Mouse (Mus musculus) stomach, embryonic 14.5 days (tissue): ENCODE measurements around the gene Syt16. TPM values are rescaled to one million over a fixed set of nuclear protein-coding genes. Genes with fewer than 3 reads are reported as not detected.

Experiments used
- ATAC-seq: fragments of 200-750 bp; cut with Nextera tagmentation; 2 replicates; pipeline ENCODE4 v1.8.0; 2017; ENCODE audit warnings: low read depth, moderate TSS enrichment; ENCODE audit not compliant: insufficient number of reproducible peaks, insufficient read depth, low FRiP score
- H3K27ac ChIP-seq: fragments of 300-500 bp; sonication (generic); 2 replicates; pipeline ENCODE4 v1.5.1; 2014; ENCODE audit warnings: mild to moderate bottlenecking, low read length, moderate library complexity, mixed read lengths
- H3K27me3 ChIP-seq: fragments of 300-500 bp; sonication (generic); 2 replicates; pipeline ENCODE4 v1.6.1; 2014; ENCODE audit warnings: low read length, control low read depth, mixed read lengths; ENCODE audit not compliant: control insufficient read depth, insufficient read depth
- H3K36me3 ChIP-seq: fragments of 300-500 bp; sonication (generic); 2 replicates; pipeline ENCODE4 v1.6.1; 2014; ENCODE audit warnings: mild to moderate bottlenecking, control low read depth, low read length, moderate library complexity, mixed read lengths; ENCODE audit not compliant: control insufficient read depth, insufficient read depth
- H3K4me1 ChIP-seq: fragments of 300-500 bp; sonication (generic); 2 replicates; pipeline ENCODE4 v1.6.1; 2014; ENCODE audit warnings: low read length, control low read depth, mixed read lengths; ENCODE audit not compliant: control insufficient read depth, insufficient read depth
- H3K4me2 ChIP-seq: fragments of 300-500 bp; sonication (generic); replicated peaks from 2 replicates; pipeline ENCODE4 v1.6.1; 2014; ENCODE audit warnings: low read depth, low read length, control low read depth
- H3K4me3 ChIP-seq: fragments of 300-500 bp; sonication (generic); 2 replicates; pipeline ENCODE4 v1.5.1; 2014; ENCODE audit warnings: low read depth, low read length, control low read depth
- H3K9ac ChIP-seq: fragments of 300-500 bp; sonication (generic); replicated peaks from 2 replicates; pipeline ENCODE4 v1.6.1; 2014; ENCODE audit warnings: low read depth, mild to moderate bottlenecking, control low read depth, low read length, moderate library complexity, mixed read lengths
- H3K9me3 ChIP-seq: fragments of 300-500 bp; sonication (generic); 2 replicates; pipeline ENCODE4 v1.6.1; 2016; ENCODE audit warnings: low read depth, low read length, control low read depth; ENCODE audit not compliant: control insufficient read depth
- WGBS: fragments of 180-500 bp; shearing (Covaris S2); extraction: QIAGEN DNeasy Blood & Tissue Kit; methylation state at CpG from one replicate; pipeline ENCODE4 v1.1.7; 2014; 5-methylcytosine and 5-hydroxymethylcytosine counted together
- polyA plus RNA-seq: library from polyadenylated mRNA; unstranded; fragments of >200 nt; fragmentation: Nextera tagmentation; extraction: Ambion mirVana; gene quantifications from 2 replicates; pipeline ENCODE4 v1.2.1, GENCODE M21; 2014

The Syt16 gene
- 2.3 and 2.7 TPM in 2 replicates for polyA plus RNA-seq

- H3K9ac ChIP-seq, result peak within 1 kb of the TSS; percentile 36
- H3K36me3 ChIP-seq, result no peaks in the 10 kb centered on the region
- WGBS, result 1% methylated on average over 53 of the region's 67 CpGs
- H3K9me3 ChIP-seq, result no peaks in the 10 kb centered on the region
- H3K4me2 ChIP-seq, result peak within 1 kb of the TSS; percentile 94
- no peak within 1 kb of the TSS for H3K27ac ChIP-seq
- H3K4me3 ChIP-seq, result peak within 1 kb of the TSS; percentile 44
- no peaks in the 10 kb centered on the region; the same call in 1 of the 2 replicates for H3K4me1 ChIP-seq
- no peak for ATAC-seq
- peaks cover 3% of the 10 kb centered on the region; the same call in 1 of the 2 replicates for H3K27me3 ChIP-seq
Measured at GRCm38 (mm10) chr12:73997297-73998127, at the start of gene Syt16. TSS of gene Syt16 (plus strand) at chr12:73997661.

DNA sequence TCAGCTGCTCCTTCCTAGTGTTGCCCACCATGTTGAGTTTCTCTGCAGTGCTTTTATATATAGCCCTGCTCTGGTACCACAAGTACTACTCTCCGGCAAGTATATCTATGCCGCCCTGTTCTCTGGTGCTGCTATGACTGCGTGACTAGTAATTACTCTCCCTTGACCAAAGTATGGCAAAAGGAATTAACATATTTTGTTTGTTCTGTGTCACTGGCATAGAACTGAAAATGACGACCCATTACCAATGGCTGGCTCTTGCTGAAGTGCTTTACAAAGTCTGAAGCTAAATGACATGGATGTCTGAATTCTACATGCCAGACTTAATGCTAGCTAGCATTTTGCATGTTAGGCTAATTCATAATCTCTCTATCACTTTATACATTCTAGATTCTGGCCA, 49.0 kb upstream of the Syt16 start:
- Histone ChIP-seq H3K27me3 (no peaks in the 10 kb centered on the region), H3K36me3 (peaks cover 21% of the 10 kb centered on the region), H3K4me2 (no peak overlapping the region), H3K9ac (no peak overlapping the region), H3K4me1 (peaks cover 5% of the 10 kb centered on the region; the same call in 1 of the 2 replicates), H3K27ac (no peak overlapping the region), H3K4me3 (no peak overlapping the region), H3K9me3 (no peaks in the 10 kb centered on the region)
- WGBS, result 90% methylated on average over 4 of the region's 4 CpGs
- no peak for ATAC-seq

DNA sequence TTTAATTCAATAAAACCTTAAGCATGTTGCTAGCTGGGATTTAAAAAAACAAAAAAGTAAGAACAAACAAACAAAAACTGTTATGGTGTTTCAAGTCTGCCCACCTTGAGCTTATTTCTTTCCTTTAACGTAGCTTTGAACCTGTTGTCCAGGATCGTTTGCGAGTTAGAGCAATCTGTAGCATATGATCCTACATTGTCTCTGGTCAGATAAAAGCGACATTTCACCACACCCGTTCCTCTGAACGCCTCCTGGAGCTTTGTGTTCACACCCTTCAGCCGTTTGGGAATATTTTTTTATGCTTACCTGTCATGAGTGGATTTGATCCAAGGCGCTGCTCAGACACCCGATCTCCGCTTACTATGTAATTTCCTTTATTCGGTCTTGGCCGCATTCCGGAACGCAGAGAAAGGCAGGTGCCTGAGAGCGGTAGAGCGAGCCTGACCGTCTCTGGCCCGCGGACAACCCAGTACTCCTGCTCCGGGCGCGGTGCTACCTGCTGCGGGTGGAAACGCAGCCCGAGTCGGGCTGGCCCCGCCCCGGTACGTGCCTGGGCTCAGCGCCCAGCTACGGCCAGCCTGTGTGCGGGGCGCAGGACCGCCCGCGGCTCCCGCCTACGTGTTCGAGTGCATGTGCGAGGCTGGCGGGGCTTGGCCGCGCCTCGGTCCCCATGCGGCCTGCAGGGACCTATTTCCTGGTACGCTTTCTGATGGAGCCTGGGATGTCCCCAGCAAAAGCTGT, 48.0 kb upstream of the Syt16 start:
- peak; percentile 80; the same call in 1 of the 2 replicates for ATAC-seq
- H3K9ac ChIP-seq, result no peak overlapping the region
- peaks cover 12% of the 10 kb centered on the region; the same call in 1 of the 2 replicates for H3K36me3 ChIP-seq
- WGBS, result 9% methylated on average over 46 of the region's 46 CpGs
- H3K4me3 ChIP-seq, result peak overlapping the region; percentile 32
- no peaks in the 10 kb centered on the region for H3K9me3 ChIP-seq
- no peaks in the 10 kb centered on the region for H3K27me3 ChIP-seq
- peaks cover 5% of the 10 kb centered on the region; the same call in 1 of the 2 replicates for H3K4me1 ChIP-seq
- H3K27ac ChIP-seq, result no peak overlapping the region
- H3K4me2 ChIP-seq, result peak overlapping the region; percentile 72

DNA sequence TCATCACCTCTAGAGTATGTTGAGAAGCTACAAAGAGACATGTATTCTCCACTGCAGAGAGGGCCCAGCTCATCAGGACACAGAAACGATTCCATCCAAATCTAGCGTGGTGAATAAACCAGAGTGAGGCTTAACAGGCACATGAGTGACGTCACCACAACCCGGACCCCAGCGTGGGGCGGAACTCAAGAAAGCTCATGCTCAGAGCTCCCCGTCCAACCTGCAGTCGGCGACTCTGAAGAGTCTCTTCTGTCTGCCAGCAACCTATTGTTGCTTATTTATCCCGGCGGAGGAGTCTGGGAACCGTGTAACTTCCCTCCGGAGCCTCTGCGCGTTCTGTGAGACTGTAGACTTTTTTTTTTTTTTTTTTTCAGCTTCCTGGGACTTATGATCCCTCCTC, 44.6 kb upstream of the Syt16 start:
- H3K4me3 ChIP-seq, result peak overlapping the region; percentile 20
- H3K9me3 ChIP-seq, result no peaks in the 10 kb centered on the region
- no peaks in the 10 kb centered on the region for H3K27me3 ChIP-seq
- H3K9ac ChIP-seq, result no peak overlapping the region
- peaks cover under 1% of the 10 kb centered on the region; the same call in 1 of the 2 replicates for H3K36me3 ChIP-seq
- H3K4me2 ChIP-seq, result peak overlapping the region; percentile 49
- no peak overlapping the region for H3K27ac ChIP-seq
- WGBS, result 14% methylated on average over 15 of the region's 15 CpGs
- peaks cover 5% of the 10 kb centered on the region; the same call in 1 of the 2 replicates for H3K4me1 ChIP-seq
- ATAC-seq, result no peak; the same call in 1 of the 2 replicates

GRCm38 (mm10) chr12:73953420-73954186, 43.9 kb upstream of the Syt16 start:
- Histone ChIP-seq H3K4me3 (peak overlapping the region; percentile 20), H3K9me3 (no peaks in the 10 kb centered on the region), H3K36me3 (no peaks in the 10 kb centered on the region; the same call in 1 of the 2 replicates), H3K27ac (no peak overlapping the region), H3K27me3 (no peaks in the 10 kb centered on the region), H3K9ac (no peak overlapping the region), H3K4me1 (peaks cover 5% of the 10 kb centered on the region; the same call in 1 of the 2 replicates), H3K4me2 (peak overlapping the region; percentile 49)
- 38% methylated on average over 14 of the region's 14 CpGs for WGBS
- ATAC-seq, result no peak

GRCm38 (mm10) chr12:73954785-73955184, 42.7 kb upstream of the Syt16 start:
- no peaks in the 10 kb centered on the region for H3K9me3 ChIP-seq
- peaks cover 3% of the 10 kb centered on the region; the same call in 1 of the 2 replicates for H3K4me1 ChIP-seq
- no peak overlapping the region for H3K4me2 ChIP-seq
- no peak overlapping the region for H3K9ac ChIP-seq
- ATAC-seq, result no peak
- no peaks in the 10 kb centered on the region for H3K36me3 ChIP-seq
- no peak overlapping the region for H3K4me3 ChIP-seq
- H3K27me3 ChIP-seq, result no peaks in the 10 kb centered on the region
- 53% methylated on average over 5 of the region's 5 CpGs for WGBS
- H3K27ac ChIP-seq, result no peak overlapping the region

- WGBS, result 33% methylated on average over 3 of the region's 3 CpGs
- Histone ChIP-seq H3K4me3 (no peak overlapping the region), H3K27ac (no peak overlapping the region), H3K9me3 (no peaks in the 10 kb centered on the region), H3K9ac (no peak overlapping the region), H3K4me1 (peaks cover 3% of the 10 kb centered on the region; the same call in 1 of the 2 replicates), H3K36me3 (no peaks in the 10 kb centered on the region), H3K27me3 (no peaks in the 10 kb centered on the region), H3K4me2 (no peak overlapping the region)
- no peak for ATAC-seq
Measured at GRCm38 (mm10) chr12:73957676-73958075, 39.8 kb upstream of the Syt16 start.

GRCm38 (mm10) chr12:73958830-73959229, 38.6 kb upstream of the Syt16 start:
- H3K4me1 ChIP-seq, result no peaks in the 10 kb centered on the region
- H3K9me3 ChIP-seq, result no peaks in the 10 kb centered on the region
- 84% methylated on average over 2 of the region's 2 CpGs for WGBS
- no peaks in the 10 kb centered on the region for H3K27me3 ChIP-seq
- no peak overlapping the region for H3K4me3 ChIP-seq
- no peak for ATAC-seq
- H3K4me2 ChIP-seq, result no peak overlapping the region
- no peaks in the 10 kb centered on the region for H3K36me3 ChIP-seq
- no peak overlapping the region for H3K27ac ChIP-seq
- H3K9ac ChIP-seq, result no peak overlapping the region
